Mouse (Mus musculus): ENCODE measurements around the gene Sufu. TPM values are rescaled to one million over a fixed set of nuclear protein-coding genes. Genes with fewer than 3 reads are reported as not detected.

Gene Sufu
- polyA plus RNA-seq, 1 experiment from 2014 or later = 20.5 TPM

DNA sequence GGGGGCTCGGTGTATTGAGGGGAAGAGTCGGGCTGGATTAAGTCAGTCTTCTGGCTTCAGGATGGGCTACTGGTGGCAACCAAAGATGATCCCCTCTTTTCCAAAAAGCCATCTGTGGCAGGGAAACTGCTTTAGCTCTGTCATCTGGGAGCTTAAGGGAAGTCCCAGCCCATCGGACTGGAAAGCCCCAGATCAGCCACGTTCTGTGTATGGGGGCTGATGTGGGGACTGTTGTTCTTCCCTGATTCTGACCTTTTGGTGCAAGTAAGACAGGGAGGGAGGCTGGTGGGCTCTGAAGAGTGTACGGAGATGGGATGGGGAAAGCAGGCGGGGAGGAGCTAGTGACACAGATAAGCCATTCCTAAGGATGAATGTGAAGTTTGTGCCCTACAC lies 127.5 kb downstream of the Sufu start:
- peaks cover 51% of the 10 kb centered on the region for H3K4me1 ChIP-seq (ENCODE audit: control insufficient read depth, insufficient read depth, low read length)
- ATAC-seq = peak; percentile 2; the same call in 1 of the 2 replicates
- H3K4me3 ChIP-seq (ENCODE audit: low read length) = no peak overlapping the region; the same call in 1 of the 2 replicates

DNA sequence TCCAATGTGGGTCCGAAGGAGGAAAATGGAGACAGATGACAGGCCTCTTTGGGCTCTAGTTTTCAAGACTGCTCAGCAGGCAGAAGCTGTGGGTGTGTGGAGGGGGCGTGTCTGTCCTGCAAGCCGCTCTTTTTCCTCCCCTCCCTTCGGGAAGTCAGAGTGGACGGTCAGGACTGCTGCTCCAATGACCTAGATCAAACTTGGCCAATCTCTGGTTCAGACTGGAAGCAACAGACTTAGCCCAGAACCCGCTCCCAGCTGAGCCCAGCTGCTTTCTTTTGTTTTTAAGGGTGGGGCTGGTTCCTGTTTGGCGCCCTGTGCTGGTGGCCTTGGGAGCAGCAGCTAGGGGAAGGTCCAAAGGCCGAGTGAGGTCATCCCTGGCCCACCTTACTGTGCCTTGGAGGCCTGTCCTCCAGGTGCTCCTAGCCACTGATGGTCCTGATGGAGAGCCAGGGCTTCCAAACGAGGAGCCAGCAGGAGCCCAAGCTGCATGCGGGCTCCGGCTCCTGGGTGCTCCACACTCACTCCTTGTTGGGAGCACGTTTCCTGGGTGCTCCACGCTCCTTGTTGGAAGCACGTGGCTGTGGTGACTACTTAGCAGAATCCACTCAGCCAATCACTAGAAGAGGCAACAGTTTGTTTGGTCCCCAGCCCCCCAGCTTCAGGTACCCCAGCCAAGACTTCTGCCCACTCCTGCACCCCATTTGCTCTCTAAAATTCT lies 128.1 kb downstream of the Sufu start:
- Histone ChIP-seq H3K4me3 (ENCODE audit: low read length) (no peak overlapping the region), H3K27ac (ENCODE audit: low read length) (peak overlapping the region; percentile 52), H3K9me3 (ENCODE audit: control insufficient read depth, low read length) (no peaks in the 10 kb centered on the region), H3K36me3 (ENCODE audit: control insufficient read depth, insufficient read depth, low read length) (no peaks in the 10 kb centered on the region), H3K27me3 (replicated peaks; ENCODE audit: control insufficient read depth, insufficient read depth, low read length) (no peaks in the 10 kb centered on the region), H3K4me1 (ENCODE audit: control insufficient read depth, insufficient read depth, low read length) (peaks cover 55% of the 10 kb centered on the region), H3K9ac (ENCODE audit: low read depth, low read length) (peak overlapping the region; percentile 39; the same call in 1 of the 2 replicates), H3K4me2 (ENCODE audit: low read depth, low read length) (peak overlapping the region; percentile 21)
- ATAC-seq = peak; percentile 45
- 28% methylated on average over 14 of the region's 14 CpGs for WGBS

More for the DNA sequence above, 127.5 kb downstream of the Sufu start:
- no peaks in the 10 kb centered on the region for H3K9me3 ChIP-seq (ENCODE audit: control insufficient read depth, low read length)
- WGBS = 16% methylated on average over 6 of the region's 6 CpGs
- H3K4me2 ChIP-seq (ENCODE audit: low read depth, low read length) = peak overlapping the region; percentile 21
- H3K9ac ChIP-seq (ENCODE audit: low read depth, low read length) = peak overlapping the region; percentile 47
- H3K27me3 ChIP-seq (replicated peaks; ENCODE audit: control insufficient read depth, insufficient read depth, low read length) = no peaks in the 10 kb centered on the region
- H3K27ac ChIP-seq (ENCODE audit: low read length) = peak overlapping the region; percentile 52
- H3K36me3 ChIP-seq (ENCODE audit: control insufficient read depth, insufficient read depth, low read length) = no peaks in the 10 kb centered on the region

DNA sequence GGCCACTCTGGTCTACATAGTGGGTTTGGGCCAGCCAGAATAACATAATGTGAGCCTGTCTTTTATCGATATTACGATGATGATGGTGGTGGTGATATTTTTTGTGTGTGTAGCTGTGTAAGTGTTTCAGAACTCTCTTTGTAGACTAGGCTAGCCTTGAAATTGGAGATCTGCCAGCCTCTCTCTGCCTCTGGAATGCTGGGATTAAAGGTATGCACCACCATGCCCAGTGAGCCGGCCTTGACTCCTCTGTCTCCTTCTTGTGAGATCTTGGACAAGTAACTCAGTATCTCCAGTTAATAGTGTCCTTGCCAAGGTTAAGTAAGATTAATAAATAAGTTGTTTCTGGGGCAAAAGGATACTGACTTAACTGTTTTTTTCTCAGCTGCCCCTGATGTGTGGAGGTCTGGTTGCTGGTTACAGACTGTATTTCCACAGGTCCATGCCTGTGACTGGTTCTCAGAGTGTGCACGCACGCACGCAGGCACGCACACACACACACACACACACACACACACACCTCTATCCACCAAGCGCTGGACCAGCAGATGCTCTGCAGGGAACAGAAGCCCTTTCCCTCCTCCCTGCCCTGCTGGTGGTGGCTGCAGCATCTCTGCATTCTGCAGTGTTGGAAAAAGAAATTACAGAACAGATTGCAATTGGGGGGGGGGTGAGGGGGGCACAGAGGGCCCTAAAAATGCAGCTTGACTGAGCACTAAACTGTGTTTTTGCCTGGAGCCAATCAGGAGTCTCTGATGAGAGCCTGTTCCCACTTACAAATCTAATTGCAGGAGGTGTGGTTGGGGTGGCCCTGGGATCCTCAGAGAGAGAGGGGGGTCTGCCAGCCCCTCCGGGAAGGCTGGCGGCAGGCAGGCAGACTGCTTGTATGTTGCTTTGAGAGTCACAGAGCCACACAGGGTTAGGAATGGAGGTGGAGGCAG lies 129.3 kb downstream of the Sufu start:
- Histone ChIP-seq H3K27ac (ENCODE audit: low read length) (no peak overlapping the region), H3K27me3 (replicated peaks; ENCODE audit: control insufficient read depth, insufficient read depth, low read length) (no peaks in the 10 kb centered on the region), H3K36me3 (ENCODE audit: control insufficient read depth, insufficient read depth, low read length) (no peaks in the 10 kb centered on the region), H3K4me2 (ENCODE audit: low read depth, low read length) (no peak overlapping the region), H3K9me3 (ENCODE audit: control insufficient read depth, low read length) (no peaks in the 10 kb centered on the region), H3K9ac (ENCODE audit: low read depth, low read length) (no peak overlapping the region), H3K4me1 (ENCODE audit: control insufficient read depth, insufficient read depth, low read length) (peaks cover 62% of the 10 kb centered on the region), H3K4me3 (ENCODE audit: low read length) (no peak overlapping the region)
- ATAC-seq = no peak
- WGBS = 59% methylated on average over 10 of the region's 10 CpGs

DNA sequence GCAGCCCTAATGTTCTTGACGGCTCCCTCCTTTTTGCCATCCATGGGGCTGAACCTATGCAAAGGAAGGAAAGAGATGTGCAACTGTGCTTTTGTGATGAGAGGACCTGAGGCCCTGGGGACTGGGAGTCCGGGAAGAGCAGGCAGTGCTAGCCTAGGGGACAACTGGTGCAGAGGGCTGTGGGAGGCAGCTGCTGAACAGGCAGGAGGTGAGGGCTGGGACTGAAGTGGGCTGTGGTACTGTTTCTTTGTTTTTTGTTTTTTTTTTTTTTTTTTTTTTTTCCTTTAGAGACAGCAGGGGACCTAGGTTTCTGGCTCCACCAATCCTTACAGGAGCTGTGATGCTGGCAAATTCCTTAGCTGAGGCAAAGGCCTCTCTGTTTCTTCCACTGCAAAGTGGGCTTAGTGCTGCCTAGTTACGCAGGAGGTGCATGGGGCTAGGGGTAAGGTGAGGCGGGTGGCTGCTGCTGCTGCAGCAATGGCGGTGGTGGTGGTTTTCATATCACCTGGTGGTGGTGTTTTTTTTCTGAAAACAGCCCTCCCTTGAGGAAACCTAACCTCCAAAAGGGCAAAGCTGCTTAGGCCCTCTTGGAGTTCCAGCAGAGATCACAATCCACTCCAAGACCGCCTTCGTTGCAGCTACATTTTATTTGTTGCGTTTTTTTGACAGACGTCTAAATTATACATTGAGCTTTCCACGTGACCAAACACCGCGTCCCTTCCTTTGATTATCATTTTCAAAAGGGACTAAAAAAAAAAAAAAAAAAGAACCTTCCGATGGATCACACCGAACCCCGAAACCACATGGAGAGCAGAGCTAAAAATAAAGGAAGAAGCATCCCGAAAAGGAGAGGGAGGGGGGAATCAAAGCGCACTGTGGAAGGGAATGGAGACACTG lies 131.2 kb downstream of the Sufu start:
- no peaks in the 10 kb centered on the region for H3K9me3 ChIP-seq (ENCODE audit: control insufficient read depth, low read length)
- 47% methylated on average over 17 of the region's 17 CpGs for WGBS
- no peaks in the 10 kb centered on the region for H3K27me3 ChIP-seq (replicated peaks; ENCODE audit: control insufficient read depth, insufficient read depth, low read length)
- H3K9ac ChIP-seq (ENCODE audit: low read depth, low read length) = peak overlapping the region; percentile 54; the same call in 1 of the 2 replicates
- no peak for ATAC-seq
- H3K4me3 ChIP-seq (ENCODE audit: low read length) = peak overlapping the region; percentile 17; the same call in 1 of the 2 replicates
- no peak overlapping the region for H3K27ac ChIP-seq (ENCODE audit: low read length)
- H3K4me2 ChIP-seq (ENCODE audit: low read depth, low read length) = peak overlapping the region; percentile 43
- H3K4me1 ChIP-seq (ENCODE audit: control insufficient read depth, insufficient read depth, low read length) = peaks cover 73% of the 10 kb centered on the region
- no peaks in the 10 kb centered on the region for H3K36me3 ChIP-seq (ENCODE audit: control insufficient read depth, insufficient read depth, low read length)

DNA sequence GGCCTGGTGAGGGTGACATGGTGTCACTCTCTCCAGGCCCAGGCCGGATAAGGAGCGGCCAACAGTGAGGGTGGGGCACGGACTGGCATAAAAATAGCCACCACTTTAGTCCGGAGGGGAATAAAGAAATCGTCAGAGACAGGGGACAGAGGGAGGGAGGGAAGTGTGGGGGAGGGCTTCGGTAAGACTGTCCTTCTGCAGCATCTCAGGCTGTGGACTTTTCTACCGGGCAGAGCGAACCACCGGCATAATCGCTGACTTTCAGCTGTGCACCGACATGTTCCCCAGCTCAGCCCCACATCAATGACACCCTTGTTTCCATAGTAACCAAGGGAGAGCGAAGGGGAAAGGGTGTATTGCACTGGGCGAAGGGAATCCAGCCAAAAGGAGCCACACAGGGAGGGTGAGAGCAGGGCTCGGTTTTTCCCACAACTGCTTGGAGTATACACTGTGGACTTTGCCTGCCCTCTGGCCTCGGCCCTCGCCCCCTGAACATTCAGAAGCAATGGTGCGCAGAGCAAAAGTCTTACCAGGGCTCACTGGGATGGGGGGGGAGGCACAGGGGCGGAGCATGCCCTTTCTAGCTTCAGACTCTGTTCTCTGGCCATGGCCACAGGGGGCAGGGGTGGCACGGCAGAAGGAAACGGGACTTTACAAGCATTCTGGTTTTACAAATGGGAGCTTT lies 132.0 kb downstream of the Sufu start:
- H3K36me3 ChIP-seq (ENCODE audit: control insufficient read depth, insufficient read depth, low read length) = no peaks in the 10 kb centered on the region
- peaks cover 71% of the 10 kb centered on the region for H3K4me1 ChIP-seq (ENCODE audit: control insufficient read depth, insufficient read depth, low read length)
- H3K4me3 ChIP-seq (ENCODE audit: low read length) = peak overlapping the region; percentile 17
- H3K27ac ChIP-seq (ENCODE audit: low read length) = no peak overlapping the region
- peak overlapping the region; percentile 54 for H3K9ac ChIP-seq (ENCODE audit: low read depth, low read length)
- no peaks in the 10 kb centered on the region for H3K9me3 ChIP-seq (ENCODE audit: control insufficient read depth, low read length)
- peak; percentile 23 for ATAC-seq
- peak overlapping the region; percentile 43 for H3K4me2 ChIP-seq (ENCODE audit: low read depth, low read length)
- WGBS = 7% methylated on average over 20 of the region's 20 CpGs
- H3K27me3 ChIP-seq (replicated peaks; ENCODE audit: control insufficient read depth, insufficient read depth, low read length) = no peaks in the 10 kb centered on the region

DNA sequence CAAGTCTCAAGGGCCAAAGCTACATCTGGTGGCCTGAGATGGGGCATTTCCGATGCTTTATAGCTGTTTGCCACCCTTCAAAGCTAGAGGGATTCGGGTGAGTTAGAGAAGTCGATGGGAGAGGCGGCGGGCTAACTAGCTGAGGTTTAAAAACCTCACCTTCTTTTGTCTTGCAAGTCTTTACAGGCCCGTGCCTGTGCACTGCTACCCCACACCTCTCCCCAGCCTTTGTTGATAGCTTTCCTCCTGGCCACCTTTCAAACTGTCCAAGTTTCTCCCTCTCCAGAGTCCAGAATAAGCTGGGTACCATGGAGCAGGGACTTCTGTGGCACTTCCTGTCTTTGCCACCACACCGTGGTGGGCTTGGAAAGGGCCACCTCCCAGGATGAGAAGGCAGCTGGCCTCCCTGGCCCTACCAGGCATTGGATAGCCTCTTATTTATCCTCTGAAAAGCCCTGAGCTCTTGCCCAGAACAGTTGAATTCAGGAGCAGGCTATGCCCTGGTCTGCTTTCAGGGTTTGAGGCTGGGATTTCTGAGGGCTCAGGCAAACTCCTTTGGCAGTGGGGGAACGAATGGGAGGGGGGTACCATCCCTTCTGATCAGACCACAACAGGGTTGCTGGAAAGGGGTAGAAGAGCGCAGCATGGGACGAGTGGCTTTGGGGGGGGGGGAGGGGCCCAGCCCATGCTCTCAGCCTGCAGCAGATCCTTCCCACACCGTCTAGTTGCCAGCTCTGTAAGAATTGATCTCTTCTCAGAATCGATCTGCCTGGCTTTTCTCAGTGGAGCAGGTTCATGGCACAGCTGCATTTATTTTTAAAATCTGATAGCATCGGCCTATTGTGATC lies 133.1 kb downstream of the Sufu start:
- Histone ChIP-seq H3K9me3 (ENCODE audit: control insufficient read depth, low read length) (no peaks in the 10 kb centered on the region), H3K36me3 (ENCODE audit: control insufficient read depth, insufficient read depth, low read length) (no peaks in the 10 kb centered on the region), H3K4me2 (ENCODE audit: low read depth, low read length) (no peak overlapping the region), H3K4me1 (ENCODE audit: control insufficient read depth, insufficient read depth, low read length) (peaks cover 65% of the 10 kb centered on the region), H3K27me3 (replicated peaks; ENCODE audit: control insufficient read depth, insufficient read depth, low read length) (no peaks in the 10 kb centered on the region), H3K4me3 (ENCODE audit: low read length) (no peak overlapping the region), H3K27ac (ENCODE audit: low read length) (no peak overlapping the region), H3K9ac (ENCODE audit: low read depth, low read length) (peak overlapping the region; percentile 54)
- ATAC-seq = no peak
- WGBS = 47% methylated on average over 13 of the region's 13 CpGs

DNA sequence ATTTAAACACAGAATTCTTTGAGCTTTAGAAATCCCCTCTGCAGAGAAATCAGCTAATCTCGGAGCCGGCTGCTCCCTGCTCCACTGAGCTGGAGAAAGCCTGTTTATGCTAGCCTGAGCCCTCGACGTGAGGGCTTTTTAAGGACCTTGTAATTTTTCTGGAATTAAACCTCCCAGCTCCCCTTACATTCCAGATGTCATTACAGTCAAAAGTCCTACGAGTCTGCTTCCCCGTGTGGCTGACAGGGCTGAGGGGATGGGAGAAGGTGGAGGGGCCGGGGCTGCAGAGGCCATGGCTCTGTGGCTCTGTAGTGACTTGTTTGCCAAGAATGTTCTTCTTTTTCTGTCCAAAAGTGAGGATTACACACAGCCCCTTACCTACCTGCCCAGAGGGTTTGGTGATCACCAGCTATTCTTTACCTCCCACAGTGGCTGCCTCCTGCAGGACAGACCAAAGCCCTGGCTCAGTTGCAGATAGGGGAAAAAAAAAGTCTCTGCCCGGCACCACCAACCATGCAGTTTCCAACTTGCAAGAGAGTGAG lies 133.8 kb downstream of the Sufu start:
- H3K4me1 ChIP-seq (ENCODE audit: control insufficient read depth, insufficient read depth, low read length) = peaks cover 64% of the 10 kb centered on the region
- no peaks in the 10 kb centered on the region for H3K36me3 ChIP-seq (ENCODE audit: control insufficient read depth, insufficient read depth, low read length)
- ATAC-seq = no peak
- H3K9ac ChIP-seq (ENCODE audit: low read depth, low read length) = no peak overlapping the region; the same call in 1 of the 2 replicates
- 42% methylated on average over 8 of the region's 8 CpGs for WGBS
- H3K9me3 ChIP-seq (ENCODE audit: control insufficient read depth, low read length) = no peaks in the 10 kb centered on the region
- H3K4me2 ChIP-seq (ENCODE audit: low read depth, low read length) = no peak overlapping the region
- peak overlapping the region; percentile 21; the same call in 1 of the 2 replicates for H3K27ac ChIP-seq (ENCODE audit: low read length)
- H3K4me3 ChIP-seq (ENCODE audit: low read length) = no peak overlapping the region
- H3K27me3 ChIP-seq (replicated peaks; ENCODE audit: control insufficient read depth, insufficient read depth, low read length) = no peaks in the 10 kb centered on the region
